Mouse (Mus musculus) heart, adult 11 months (tissue): ENCODE data around the gene Eme1.

Experiments
- DNase-seq: peaks from one replicate; pipeline ENCODE4 v3.0.0; 2022

Eme1 gene

DNA sequence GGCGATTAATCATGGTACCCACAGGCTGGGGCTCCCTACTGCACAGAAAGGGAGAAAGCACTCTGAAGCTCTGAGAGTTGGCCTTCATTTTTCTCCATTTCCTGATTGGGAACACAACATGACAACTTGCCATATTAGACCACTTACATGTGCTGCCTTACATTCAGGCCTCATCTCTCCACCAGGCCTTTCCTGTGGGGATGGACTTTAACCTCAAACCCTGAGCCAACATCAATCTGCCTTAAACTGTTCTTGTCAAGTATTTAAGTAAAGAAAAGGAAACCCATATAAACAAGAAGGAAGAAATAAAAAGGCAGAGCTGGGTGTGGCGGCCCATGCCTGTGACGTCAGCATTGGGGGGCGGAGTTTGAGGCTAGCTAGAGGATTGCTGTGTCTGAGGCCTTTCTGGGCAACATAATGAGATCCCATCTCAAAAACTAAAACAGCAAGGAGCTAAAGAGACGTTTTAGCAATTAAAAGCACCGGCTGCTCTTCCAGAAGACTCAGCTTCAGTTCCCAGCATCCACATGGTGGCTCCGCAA lies 57.4 kb downstream of the Eme1 start:
- no peak for DNase-seq
